Mouse (Mus musculus) cerebellum, adult 2 months (tissue): ENCODE results near the gene Tbc1d16.
A peak's percentile ranks its signal among the peaks of the same experiment; 100 is the strongest.

Experiments used
- CTCF ChIP-seq: fragments of 200-500 bp; IDR thresholded peaks from 2 replicates; pipeline ENCODE4 v1.5.1; 2011; ENCODE audit warnings: low read depth, mild to moderate bottlenecking, control low read depth, low read length, moderate library complexity, borderline replicate concordance; ENCODE audit not compliant: insufficient read depth
- POLR2A ChIP-seq: fragments of 200-500 bp; IDR thresholded peaks from 2 replicates; pipeline ENCODE4 v1.6.1; 2011; ENCODE audit warnings: low read length, control low read depth, borderline replicate concordance; ENCODE audit not compliant: insufficient read depth

GRCm38 (mm10) chr11:119252854-119253541 lies 24.7 kb upstream of the Tbc1d16 start:
- TF ChIP-seq POLR2A, result no peak
- peak; percentile 70 for TF ChIP-seq CTCF
